Mouse (Mus musculus) adrenal gland, postnatal 25 days (tissue): ENCODE measurements around the gene 1700010B08Rik. TPM values are rescaled to one million over a fixed set of nuclear protein-coding genes. Genes with fewer than 3 reads are reported as not detected.
A peak's percentile ranks its signal among the peaks of the same experiment; 100 is the strongest.
"Not testable (repeated sequence)": the region's sequence is repeated elsewhere in the genome, so short reads cannot be mapped to it uniquely, and the experiment has no call there.

Experiments used
- DNase-seq: peaks from one replicate; pipeline ENCODE4 v3.0.0; 2021; ENCODE audit warnings: mixed read lengths
- long read RNA-seq: library from polyadenylated mRNA; stranded (forward); transcript quantifications from one replicate; pipeline ENCODE4 v2.0.0, GENCODE M21; 2021
- total RNA-seq: library from RNA; stranded (reverse); gene quantifications from 2 replicates; pipeline ENCODE4 v1.2.3, GENCODE M21; 2021

The 1700010B08Rik gene
- not detected in 2 replicates for total RNA-seq
- long read RNA-seq = 0 reads

- DNase-seq = not testable (repeated sequence)
Measured at GRCm38 (mm10) chr2:173719115-173719514, at the start of gene 1700010B08Rik. Gene 1700010B08Rik, plus strand, starts transcription at chr2:173719415.

GRCm38 (mm10) chr2:173672328-173672896 lies 46.8 kb upstream of the 1700010B08Rik start:
- no peak for DNase-seq

GRCm38 (mm10) chr2:173673469-173673868 lies 45.7 kb upstream of the 1700010B08Rik start:
- DNase-seq = peak; percentile 13

GRCm38 (mm10) chr2:173678593-173678992 lies 40.6 kb upstream of the 1700010B08Rik start:
- no peak for DNase-seq

- peak; percentile 45 for DNase-seq
Measured at GRCm38 (mm10) chr2:173679217-173679616, 40.0 kb upstream of the 1700010B08Rik start.

GRCm38 (mm10) chr2:173680153-173680552 lies 39.1 kb upstream of the 1700010B08Rik start:
- DNase-seq = no peak

- DNase-seq = no peak
Measured at GRCm38 (mm10) chr2:173682773-173683172, 36.4 kb upstream of the 1700010B08Rik start.

GRCm38 (mm10) chr2:173685781-173686361 lies 33.3 kb upstream of the 1700010B08Rik start:
- no peak for DNase-seq

- no peak for DNase-seq
Measured at GRCm38 (mm10) chr2:173687363-173687762, 31.9 kb upstream of the 1700010B08Rik start.

- no peak for DNase-seq
Measured at GRCm38 (mm10) chr2:173689835-173690234, 29.4 kb upstream of the 1700010B08Rik start.

GRCm38 (mm10) chr2:173691748-173692147 lies 27.5 kb upstream of the 1700010B08Rik start:
- no peak for DNase-seq

GRCm38 (mm10) chr2:173692693-173693092 lies 26.5 kb upstream of the 1700010B08Rik start:
- DNase-seq = no peak

GRCm38 (mm10) chr2:173698850-173699249 lies 20.4 kb upstream of the 1700010B08Rik start:
- DNase-seq = no peak

GRCm38 (mm10) chr2:173702096-173702866 lies 16.9 kb upstream of the 1700010B08Rik start:
- DNase-seq = peak; percentile 31

- DNase-seq = no peak
Measured at GRCm38 (mm10) chr2:173702867-173703237, 16.4 kb upstream of the 1700010B08Rik start.

- DNase-seq = no peak
Measured at GRCm38 (mm10) chr2:173705827-173706551, 13.2 kb upstream of the 1700010B08Rik start.

- not testable (repeated sequence) for DNase-seq
Measured at GRCm38 (mm10) chr2:173707626-173708025, 11.6 kb upstream of the 1700010B08Rik start.

- no peak for DNase-seq
Measured at GRCm38 (mm10) chr2:173710193-173710592, 9.0 kb upstream of the 1700010B08Rik start.

GRCm38 (mm10) chr2:173712656-173713055 lies 6.6 kb upstream of the 1700010B08Rik start:
- DNase-seq = peak; percentile 17

- no peak for DNase-seq
Measured at GRCm38 (mm10) chr2:173713241-173713640, 6.0 kb upstream of the 1700010B08Rik start.

- DNase-seq = no peak
Measured at GRCm38 (mm10) chr2:173714620-173715218, 4.5 kb upstream of the 1700010B08Rik start.

- DNase-seq = no peak
Measured at GRCm38 (mm10) chr2:173716966-173717365, 2.2 kb upstream of the 1700010B08Rik start.
